Mouse (Mus musculus): Measurements from ENCODE around the gene Twist1.

The Twist1 gene

GRCm38 (mm10) chr12:33966490-33967415 lies 9.3 kb downstream of the Twist1 start:
- peak; percentile 29 for DNase-seq (ENCODE audit: low spot score)

- peak; percentile 36 for DNase-seq (ENCODE audit: low spot score)
These were observed 10.0 kb downstream of the Twist1 start for GRCm38 (mm10) chr12:33967514-33967913.

GRCm38 (mm10) chr12:33968041-33968897 lies 10.8 kb downstream of the Twist1 start:
- DNase-seq (ENCODE audit: low spot score) = no peak

GRCm38 (mm10) chr12:33968898-33969178 lies 11.4 kb downstream of the Twist1 start:
- DNase-seq (ENCODE audit: low spot score) = no peak

GRCm38 (mm10) chr12:33980159-33980558 lies 22.7 kb downstream of the Twist1 start:
- DNase-seq (ENCODE audit: low spot score) = no peak

GRCm38 (mm10) chr12:33981433-33981832 lies 24.0 kb downstream of the Twist1 start:
- no peak for DNase-seq (ENCODE audit: low spot score)

GRCm38 (mm10) chr12:33993127-33993526 lies 35.7 kb downstream of the Twist1 start:
- DNase-seq (ENCODE audit: low spot score) = no peak

Measured in yolk sac, embryonic 10.5 days (tissue).